Mouse (Mus musculus) common myeloid progenitor, adult 5-6 weeks (primary cell): ENCODE results near the gene Slc9b1. TPM values are rescaled to one million over a fixed set of nuclear protein-coding genes. Genes with fewer than 3 reads are reported as not detected.
A peak's percentile ranks its signal among the peaks of the same experiment; 100 is the strongest.

ENCODE experiments used
- ATAC-seq: replicated peaks from 2 replicates; pipeline ENCODE4 v1.8.0; 2016; ENCODE audit warnings: low read depth, mild to moderate bottlenecking, moderate TSS enrichment, inconsistent platforms; ENCODE audit not compliant: poor library complexity, severe bottlenecking
- total RNA-seq: library from RNA; stranded (forward); fragments of 200-1000, 187-1606 nt; gene quantifications from 2 replicates; pipeline ENCODE4 v1.2.3, GENCODE M21; 2017

Gene Slc9b1
- total RNA-seq, 1 experiment from 2014 or later: not detected

DNA sequence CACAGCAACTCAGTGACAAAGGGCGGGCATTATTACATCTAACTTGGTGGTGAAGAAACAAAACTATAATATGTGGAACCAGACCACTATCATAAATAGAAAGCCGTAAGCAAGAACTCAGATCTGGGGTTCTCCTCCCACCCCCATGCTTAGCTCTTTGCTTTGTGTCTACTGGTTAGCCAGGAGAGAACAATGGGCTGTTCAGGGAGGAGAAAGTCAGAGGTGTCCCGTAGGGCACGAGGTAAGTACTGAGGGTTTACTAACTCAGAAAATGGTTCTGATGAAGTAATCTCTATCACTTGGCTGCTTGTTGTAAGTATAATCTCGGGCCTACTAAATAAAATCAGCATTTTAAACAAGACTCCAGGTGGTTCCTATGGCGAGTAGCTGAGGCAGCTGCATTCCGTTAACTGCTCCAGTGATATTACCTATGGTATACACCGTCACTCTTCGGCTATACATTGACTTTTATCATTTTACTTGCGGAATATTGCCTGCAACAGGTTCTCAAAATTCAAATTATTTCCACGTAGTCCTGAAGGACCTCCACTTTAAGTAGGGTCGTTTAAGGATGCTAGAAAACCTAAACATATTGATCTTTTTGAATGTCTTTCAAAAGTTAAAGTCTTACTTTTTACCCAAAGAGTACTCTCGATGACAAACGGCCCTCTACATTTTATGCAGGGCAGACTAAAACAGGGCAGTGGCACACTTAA is 89.2 kb downstream of the Slc9b1 start:
- ATAC-seq: no peak

DNA sequence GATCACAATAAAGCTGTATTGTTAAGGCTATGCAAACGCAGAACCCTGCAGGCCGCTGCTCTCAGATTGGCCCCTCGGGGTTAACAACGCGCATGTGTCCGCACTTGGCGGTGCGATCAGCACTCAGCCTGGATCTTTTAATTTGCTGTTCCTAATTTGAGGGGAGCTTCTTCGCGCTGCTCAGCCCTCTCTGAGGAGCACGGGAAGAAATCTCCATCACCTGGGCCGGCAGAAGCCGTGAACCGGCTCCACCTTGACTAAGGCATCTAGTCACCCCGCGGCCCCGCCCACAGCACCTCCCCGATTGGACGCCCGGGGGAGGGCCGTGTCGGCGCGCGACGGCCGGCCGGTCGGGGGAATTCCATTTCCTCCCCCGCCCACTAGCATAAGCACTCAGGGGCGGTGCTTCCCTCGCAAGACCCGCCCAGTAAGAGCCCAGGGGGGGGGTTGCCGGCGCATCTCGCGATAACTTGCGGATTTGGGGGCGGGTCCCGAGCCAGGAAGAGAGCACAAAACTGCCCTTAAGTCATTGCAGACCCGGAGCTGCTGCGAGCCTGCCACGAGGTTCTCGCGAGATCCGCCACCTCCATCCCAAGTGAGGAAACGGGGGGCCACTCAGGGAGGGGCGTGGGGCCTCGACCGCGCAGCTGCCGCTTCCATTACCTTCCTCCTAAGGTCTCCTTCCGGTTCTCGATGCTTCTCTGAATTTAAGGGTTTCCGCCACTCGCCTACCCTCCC is 90.1 kb downstream of the Slc9b1 start, which contains the start of gene Ube2d3:
Gene Ube2d3 (plus strand): TSS at position 392 of the 738 bp plus-strand sequence.
- peak; percentile 76 for ATAC-seq

DNA sequence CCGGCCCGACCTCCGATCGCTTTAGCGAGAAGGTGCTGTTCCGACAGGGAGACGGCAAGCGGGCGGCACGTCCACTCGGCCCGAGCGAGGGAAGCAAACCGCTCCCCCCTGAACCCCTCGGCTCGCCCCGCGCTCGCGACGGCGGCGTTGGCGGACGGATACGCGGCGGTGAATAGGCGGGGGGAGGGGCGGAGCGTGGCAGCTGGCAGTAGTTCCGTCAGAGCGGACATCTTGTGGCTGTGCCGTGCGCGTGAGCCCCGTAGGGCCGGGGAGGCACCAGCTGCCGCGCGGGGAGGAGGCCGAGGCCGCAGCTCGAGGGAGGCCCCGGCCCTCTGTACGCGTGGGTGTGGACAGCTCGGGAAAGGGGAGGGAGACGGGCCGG is 90.7 kb downstream of the Slc9b1 start:
- ATAC-seq: peak; percentile 37

DNA sequence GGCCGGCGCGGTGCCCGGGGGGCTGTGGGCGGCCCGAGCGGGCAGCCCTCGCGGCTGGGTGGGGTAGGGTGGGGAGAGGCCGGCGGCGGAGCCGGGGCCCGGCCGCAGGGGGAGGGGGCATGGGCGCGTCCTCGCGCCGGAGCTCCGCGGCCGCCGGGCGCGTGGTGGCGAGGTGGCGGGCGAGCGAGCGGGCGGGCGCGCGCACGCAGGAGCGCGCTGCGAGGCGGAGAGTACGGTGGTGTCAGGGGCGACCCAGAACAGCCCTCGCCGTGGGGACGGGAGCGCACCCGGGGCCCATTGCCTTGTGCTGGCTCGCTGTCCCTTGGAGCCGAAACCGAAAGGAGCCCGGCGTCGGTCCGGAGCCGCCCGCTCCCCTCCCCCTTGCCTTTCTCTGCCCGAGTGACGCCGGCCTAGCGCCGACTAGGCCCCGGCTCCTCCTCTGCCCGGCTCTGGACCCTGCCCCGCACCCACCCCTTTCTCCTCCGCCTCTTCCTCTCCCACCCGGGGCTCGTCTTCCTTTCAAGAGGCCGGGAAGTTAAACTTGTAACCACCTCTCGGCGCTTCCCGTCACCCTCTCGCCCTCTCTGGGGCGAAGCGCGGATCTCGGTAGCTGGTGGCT is 91.2 kb downstream of the Slc9b1 start:
- peak; percentile 52 for ATAC-seq

DNA sequence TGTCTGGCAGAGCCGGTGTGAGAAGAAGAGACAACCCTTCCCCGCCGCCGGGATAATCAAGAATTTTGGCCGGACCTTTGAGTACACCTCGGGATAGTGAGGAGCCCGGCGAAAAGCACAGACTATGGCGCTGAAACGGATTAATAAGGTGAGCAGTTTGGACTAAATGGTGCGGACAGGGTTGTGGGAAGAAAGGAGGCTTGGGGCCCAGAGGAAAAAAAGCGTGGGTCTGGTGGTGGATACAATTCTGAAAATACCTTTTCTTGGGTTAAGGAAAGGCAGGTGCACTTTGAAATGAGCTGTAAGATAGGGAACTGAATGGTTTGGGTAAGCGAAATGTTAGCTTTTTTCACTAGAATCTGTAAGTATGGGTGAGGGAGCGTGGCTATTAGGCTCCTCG is 91.8 kb downstream of the Slc9b1 start:
- ATAC-seq: no peak

DNA sequence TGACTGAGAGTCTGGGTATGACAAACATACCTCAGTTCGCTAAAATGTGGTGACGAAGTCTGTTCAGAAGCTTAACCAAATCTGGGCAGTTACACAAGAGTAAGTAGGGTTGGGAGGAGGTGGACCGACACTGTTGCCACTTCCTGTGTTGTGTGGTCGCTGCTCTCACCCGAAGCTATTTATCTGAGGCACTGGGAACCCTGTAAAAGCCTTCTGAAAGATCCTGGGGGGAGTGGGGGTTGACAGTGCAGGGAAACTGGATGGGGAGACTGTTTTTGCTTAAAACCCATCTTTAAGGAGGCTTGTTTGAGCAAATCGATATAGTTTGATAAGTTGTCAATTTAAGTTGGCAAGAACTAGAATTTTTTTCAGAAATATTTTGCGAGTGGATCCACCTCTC is 92.4 kb downstream of the Slc9b1 start:
- peak; percentile 30 for ATAC-seq

DNA sequence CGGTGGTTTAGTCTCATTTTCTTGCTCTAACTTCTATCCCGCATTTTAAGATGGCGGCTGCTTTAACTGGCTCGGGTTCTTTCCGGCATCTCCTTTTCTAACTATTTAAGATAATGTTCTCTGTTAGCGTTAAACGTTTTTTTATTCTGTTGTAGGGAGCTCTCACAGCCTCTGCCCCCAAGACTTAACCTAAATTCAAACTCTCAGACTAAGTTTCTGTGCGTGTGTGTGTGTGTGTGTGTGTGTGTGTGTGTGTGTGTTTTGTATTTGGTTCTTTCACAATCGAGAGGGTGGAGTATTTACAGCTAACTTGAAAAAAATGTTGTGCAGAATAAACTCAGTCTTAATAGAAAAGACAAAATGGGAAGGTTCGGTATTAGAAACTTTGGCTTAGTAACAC is 92.8 kb downstream of the Slc9b1 start:
- no peak for ATAC-seq

DNA sequence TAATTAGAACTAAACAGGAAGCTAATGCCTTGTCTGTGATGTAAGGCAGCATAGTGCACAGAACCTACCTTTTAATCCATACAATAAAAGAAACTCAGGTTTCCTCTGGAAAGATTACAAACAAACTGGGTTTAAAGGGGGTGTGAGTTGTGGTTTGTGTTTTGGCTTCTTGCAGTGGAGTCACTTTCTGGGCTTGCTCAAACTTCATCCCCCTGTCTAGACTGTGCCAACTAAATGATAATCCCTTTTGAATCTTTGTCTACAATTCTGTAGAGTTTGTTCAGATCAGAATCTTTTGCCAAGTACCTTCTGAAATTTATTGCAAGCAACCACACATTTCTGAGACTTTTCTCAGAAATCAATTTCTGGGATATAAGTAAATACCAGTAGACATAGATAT is 97.1 kb downstream of the Slc9b1 start:
- ATAC-seq: no peak

Other genes starting within 250 kb of the Slc9b1 start
- 103 TPM in 2 replicates for gene Cenpe, start 135.5 kb upstream of the Slc9b1 start, total RNA-seq
- 1.4 TPM in 1 of 2 replicates, not detected in the other for gene Bdh2, start 66.8 kb upstream of the Slc9b1 start, total RNA-seq
- gene Slc9b2, start 40.3 kb upstream of the Slc9b1 start, total RNA-seq: 0.41 TPM in 1 of 2 replicates, not detected in the other
- 37.4 and 56.9 TPM in 2 replicates for gene Cisd2, start 75.9 kb downstream of the Slc9b1 start, total RNA-seq
- gene Ube2d3, start 90.1 kb downstream of the Slc9b1 start, total RNA-seq: 485 and 753 TPM in 2 replicates
- 22.7 and 31.2 TPM in 2 replicates for gene Manba, start 137.6 kb downstream of the Slc9b1 start, total RNA-seq